Mouse (Mus musculus): ENCODE data around the gene Ndufs8.

GRCm38 (mm10) chr19:3942315-3942714 lies 29.7 kb upstream of the Ndufs8 start:
- TF ChIP-seq CTCF (IDR thresholded peaks at IDR 0.05; ENCODE audit: control insufficient read depth, insufficient read depth, low read length) (no peak), POLR2A (IDR thresholded peaks at IDR 0.05; ENCODE audit: borderline replicate concordance, control insufficient read depth, low read depth, low read length) (no peak)
